Mouse (Mus musculus) heart, embryonic 13.5 days (tissue): Measurements from ENCODE around the gene Cdk15. TPM values are rescaled to one million over a fixed set of nuclear protein-coding genes. Genes with fewer than 3 reads are reported as not detected.

Experiments
- ATAC-seq: fragments of 200-750 bp; cut with Nextera tagmentation; 2 replicates; pipeline ENCODE4 v1.8.0; 2017; ENCODE audit warnings: moderate TSS enrichment; ENCODE audit not compliant: insufficient number of reproducible peaks, low FRiP score, low TSS enrichment; ENCODE audit errors: extremely low read depth
- H3K27ac ChIP-seq: fragments of 300-500 bp; sonication (generic); replicated peaks from 2 replicates; pipeline ENCODE4 v1.5.1; 2015; ENCODE audit warnings: moderate library complexity, mild to moderate bottlenecking, inconsistent platforms
- H3K27me3 ChIP-seq: fragments of 300-500 bp; sonication (generic); replicated peaks from 2 replicates; pipeline ENCODE4 v1.6.1; 2015; ENCODE audit warnings: mild to moderate bottlenecking, inconsistent platforms
- H3K36me3 ChIP-seq: fragments of 300-500 bp; sonication (generic); 2 replicates; pipeline ENCODE4 v1.6.1; 2015; ENCODE audit warnings: mild to moderate bottlenecking, inconsistent platforms
- H3K4me1 ChIP-seq: fragments of 300-500 bp; sonication (generic); 2 replicates; pipeline ENCODE4 v1.6.1; 2015; ENCODE audit warnings: inconsistent platforms
- H3K4me2 ChIP-seq: fragments of 300-500 bp; sonication (generic); 2 replicates; pipeline ENCODE4 v1.6.1; 2015; ENCODE audit warnings: inconsistent platforms, mild to moderate bottlenecking, moderate library complexity
- H3K4me3 ChIP-seq: fragments of 300-500 bp; sonication (generic); 2 replicates; pipeline ENCODE4 v1.5.1; 2015; ENCODE audit warnings: moderate library complexity, mild to moderate bottlenecking, inconsistent platforms
- H3K9ac ChIP-seq: fragments of 300-500 bp; sonication (generic); 2 replicates; pipeline ENCODE4 v1.6.1; 2015; ENCODE audit warnings: inconsistent platforms, mild to moderate bottlenecking, moderate library complexity
- H3K9me3 ChIP-seq: fragments of 300-500 bp; sonication (generic); 2 replicates; pipeline ENCODE4 v1.6.1; 2016; ENCODE audit warnings: inconsistent platforms
- WGBS: fragments of 180-500 bp; shearing (Covaris S2); methylation state at CpG from one replicate; pipeline ENCODE4 v1.1.7; 2015; ENCODE audit warnings: mixed read lengths; 5-methylcytosine and 5-hydroxymethylcytosine counted together
- polyA plus RNA-seq: library from polyadenylated mRNA; unstranded; fragments of >200 nt; fragmentation: Nextera tagmentation; extraction: Ambion mirVana; gene quantifications from 2 replicates; pipeline ENCODE4 v1.2.1, GENCODE M21; 2015

The Cdk15 gene
- polyA plus RNA-seq = 0.37 TPM in 1 of 2 replicates, not detected in the other

GRCm38 (mm10) chr1:59256751-59257231, at the start of gene Cdk15:
Gene Cdk15 (plus strand): TSS chr1:59256906.
- H3K4me1 ChIP-seq = peaks cover 10% of the 10 kb centered on the region
- no peak within 1 kb of the TSS for H3K4me3 ChIP-seq
- 17% methylated on average over 13 of the region's 13 CpGs for WGBS
- peak within 1 kb of the TSS; percentile 49 for H3K4me2 ChIP-seq
- H3K27me3 ChIP-seq = peaks cover 9% of the 10 kb centered on the region
- H3K27ac ChIP-seq = no peak within 1 kb of the TSS
- H3K36me3 ChIP-seq = no peaks in the 10 kb centered on the region
- H3K9ac ChIP-seq = no peak within 1 kb of the TSS
- no peaks in the 10 kb centered on the region for H3K9me3 ChIP-seq
- no peak for ATAC-seq

- Histone ChIP-seq H3K9ac (no peak overlapping the region), H3K27ac (no peak overlapping the region), H3K4me2 (no peak overlapping the region), H3K9me3 (no peaks in the 10 kb centered on the region), H3K27me3 (no peaks in the 10 kb centered on the region), H3K4me1 (0 out of 2 replicates have a peak, but pooled peaks cover 5% of the 10 kb centered on the region), H3K4me3 (no peak overlapping the region), H3K36me3 (peaks cover 30% of the 10 kb centered on the region)
- no peak for ATAC-seq
- WGBS = 73% methylated on average over 1 of the region's 1 CpGs
Measured at GRCm38 (mm10) chr1:59208331-59208730, 48.4 kb upstream of the Cdk15 start.

- Histone ChIP-seq H3K4me3 (no peak overlapping the region), H3K9me3 (no peaks in the 10 kb centered on the region), H3K27ac (no peak overlapping the region), H3K36me3 (peaks cover 49% of the 10 kb centered on the region), H3K27me3 (no peaks in the 10 kb centered on the region), H3K4me1 (0 out of 2 replicates have a peak, but pooled peaks cover 5% of the 10 kb centered on the region), H3K9ac (no peak overlapping the region), H3K4me2 (no peak overlapping the region)
- 64% methylated on average over 4 of the region's 4 CpGs for WGBS
- no peak for ATAC-seq
Measured at GRCm38 (mm10) chr1:59211651-59212050, 45.1 kb upstream of the Cdk15 start.

- WGBS = 79% methylated on average over 5 of the region's 5 CpGs
- no peak overlapping the region for H3K9ac ChIP-seq
- H3K36me3 ChIP-seq = peaks cover 47% of the 10 kb centered on the region
- no peak overlapping the region for H3K4me3 ChIP-seq
- H3K27me3 ChIP-seq = no peaks in the 10 kb centered on the region
- H3K4me2 ChIP-seq = no peak overlapping the region
- no peak overlapping the region for H3K27ac ChIP-seq
- ATAC-seq = no peak
- 0 out of 2 replicates have a peak, but pooled peaks cover 5% of the 10 kb centered on the region for H3K4me1 ChIP-seq
- no peaks in the 10 kb centered on the region for H3K9me3 ChIP-seq
Measured at GRCm38 (mm10) chr1:59212076-59212779, 44.5 kb upstream of the Cdk15 start.

GRCm38 (mm10) chr1:59212951-59213350, 43.8 kb upstream of the Cdk15 start:
- H3K4me2 ChIP-seq = no peak overlapping the region
- WGBS = no CpG with 5 or more reads among the region's 1 CpGs
- 0 out of 2 replicates have a peak, but pooled peaks cover 5% of the 10 kb centered on the region for H3K4me1 ChIP-seq
- no peak overlapping the region for H3K4me3 ChIP-seq
- H3K9ac ChIP-seq = no peak overlapping the region
- no peak overlapping the region for H3K27ac ChIP-seq
- H3K36me3 ChIP-seq = peaks cover 49% of the 10 kb centered on the region
- H3K9me3 ChIP-seq = no peaks in the 10 kb centered on the region
- no peak for ATAC-seq
- no peaks in the 10 kb centered on the region for H3K27me3 ChIP-seq

- peaks cover 3% of the 10 kb centered on the region; the same call in 1 of the 2 replicates for H3K4me1 ChIP-seq
- no peak overlapping the region for H3K4me2 ChIP-seq
- H3K36me3 ChIP-seq = peaks cover 40% of the 10 kb centered on the region
- WGBS = 89% methylated on average over 11 of the region's 11 CpGs
- H3K4me3 ChIP-seq = no peak overlapping the region
- H3K27ac ChIP-seq = no peak overlapping the region
- H3K9me3 ChIP-seq = no peaks in the 10 kb centered on the region
- ATAC-seq = no peak
- no peaks in the 10 kb centered on the region for H3K27me3 ChIP-seq
- H3K9ac ChIP-seq = no peak overlapping the region
Measured at GRCm38 (mm10) chr1:59215446-59215845, 41.3 kb upstream of the Cdk15 start.

GRCm38 (mm10) chr1:59220371-59220770, 36.3 kb upstream of the Cdk15 start:
- Histone ChIP-seq H3K9ac (no peak overlapping the region), H3K27ac (no peak overlapping the region), H3K4me3 (no peak overlapping the region), H3K4me2 (no peak overlapping the region), H3K27me3 (no peaks in the 10 kb centered on the region), H3K36me3 (peaks cover 24% of the 10 kb centered on the region), H3K4me1 (peaks cover 7% of the 10 kb centered on the region; the same call in 1 of the 2 replicates), H3K9me3 (no peaks in the 10 kb centered on the region)
- no peak for ATAC-seq
- 57% methylated on average over 3 of the region's 3 CpGs for WGBS

GRCm38 (mm10) chr1:59221591-59221990, 35.1 kb upstream of the Cdk15 start:
- 90% methylated on average over 2 of the region's 2 CpGs for WGBS
- peaks cover 7% of the 10 kb centered on the region; the same call in 1 of the 2 replicates for H3K4me1 ChIP-seq

GRCm38 (mm10) chr1:59222101-59222825, 34.4 kb upstream of the Cdk15 start:
- WGBS = 87% methylated on average over 7 of the region's 7 CpGs
- Histone ChIP-seq H3K4me3 (no peak overlapping the region), H3K36me3 (peaks cover 8% of the 10 kb centered on the region), H3K27ac (no peak overlapping the region), H3K9me3 (no peaks in the 10 kb centered on the region), H3K27me3 (no peaks in the 10 kb centered on the region), H3K4me2 (no peak overlapping the region), H3K4me1 (peaks cover 7% of the 10 kb centered on the region; the same call in 1 of the 2 replicates), H3K9ac (no peak overlapping the region)
- no peak for ATAC-seq

More at GRCm38 (mm10) chr1:59221591-59221990, 35.1 kb upstream of the Cdk15 start:
- H3K27ac ChIP-seq = no peak overlapping the region
- no peaks in the 10 kb centered on the region for H3K27me3 ChIP-seq
- H3K9ac ChIP-seq = no peak overlapping the region
- peaks cover 11% of the 10 kb centered on the region for H3K36me3 ChIP-seq
- no peak for ATAC-seq
- no peaks in the 10 kb centered on the region for H3K9me3 ChIP-seq
- H3K4me2 ChIP-seq = no peak overlapping the region
- H3K4me3 ChIP-seq = no peak overlapping the region

- ATAC-seq = no peak
- Histone ChIP-seq H3K4me1 (no peaks in the 10 kb centered on the region), H3K27me3 (no peaks in the 10 kb centered on the region), H3K9me3 (no peaks in the 10 kb centered on the region), H3K36me3 (peaks cover 7% of the 10 kb centered on the region; the same call in 1 of the 2 replicates), H3K4me3 (no peak overlapping the region), H3K27ac (no peak overlapping the region), H3K9ac (no peak overlapping the region), H3K4me2 (no peak overlapping the region)
- WGBS = 85% methylated on average over 7 of the region's 7 CpGs
Measured at GRCm38 (mm10) chr1:59228552-59228951, 28.2 kb upstream of the Cdk15 start.

GRCm38 (mm10) chr1:59229187-59229586, 27.5 kb upstream of the Cdk15 start:
- no peaks in the 10 kb centered on the region for H3K9me3 ChIP-seq
- no peak for ATAC-seq
- H3K27ac ChIP-seq = no peak overlapping the region
- H3K4me2 ChIP-seq = no peak overlapping the region
- no peaks in the 10 kb centered on the region for H3K4me1 ChIP-seq
- H3K9ac ChIP-seq = no peak overlapping the region
- no peaks in the 10 kb centered on the region for H3K27me3 ChIP-seq
- no peak overlapping the region for H3K4me3 ChIP-seq
- 61% methylated on average over 4 of the region's 4 CpGs for WGBS
- peaks cover 7% of the 10 kb centered on the region; the same call in 1 of the 2 replicates for H3K36me3 ChIP-seq
